Mouse (Mus musculus): ENCODE measurements around the gene Ddx28. TPM values are rescaled to one million over a fixed set of nuclear protein-coding genes. Genes with fewer than 3 reads are reported as not detected.
A peak's percentile ranks its signal among the peaks of the same experiment; 100 is the strongest.

Gene Ddx28
- 12.9 and 13.2 TPM in 2 replicates for polyA plus RNA-seq (2015; fragmentation: Nextera tagmentation; extraction: Ambion mirVana)

GRCm38 (mm10) chr8:106011643-106011986, at the start of gene Ddx28:
Gene Ddx28 (minus strand): TSS chr8:106011882.
- Histone ChIP-seq H3K36me3 (peaks cover 7% of the 10 kb centered on the region; the same call in 1 of the 2 replicates), H3K4me2 (peak within 1 kb of the TSS; percentile 98), H3K4me3 (replicated peaks) (peak within 1 kb of the TSS; percentile 93), H3K9ac (peak within 1 kb of the TSS; percentile 94), H3K9me3 (replicated peaks) (no peaks in the 10 kb centered on the region), H3K27me3 (no peaks in the 10 kb centered on the region), H3K27ac (peak within 1 kb of the TSS; percentile 87), H3K4me1 (replicated peaks) (peaks cover 65% of the 10 kb centered on the region)
- WGBS (ENCODE audit: insufficient replicate concordance) = under 1% methylated on average over 6 of the region's 6 CpGs
- ATAC-seq (ENCODE audit: low read depth) (peak; percentile 30), DNase-seq (no peak)

- peak overlapping the region; percentile 91 for H3K4me3 ChIP-seq (replicated peaks)
- H3K27ac ChIP-seq = peak overlapping the region; percentile 93
- H3K9me3 ChIP-seq (replicated peaks) = no peaks in the 10 kb centered on the region
- peak overlapping the region; percentile 70 for H3K4me2 ChIP-seq
- H3K9ac ChIP-seq = peak overlapping the region; percentile 94
- DNase-seq (no peak), ATAC-seq (ENCODE audit: low read depth) (no peak)
- no peaks in the 10 kb centered on the region for H3K27me3 ChIP-seq
- WGBS (ENCODE audit: insufficient replicate concordance) = 0% methylated on average over 3 of the region's 3 CpGs
- H3K4me1 ChIP-seq (replicated peaks) = peaks cover 60% of the 10 kb centered on the region
- no peaks in the 10 kb centered on the region for H3K36me3 ChIP-seq
These were observed 48.8 kb upstream of the Ddx28 start for GRCm38 (mm10) chr8:106060521-106060920.

- H3K4me2 ChIP-seq = peak overlapping the region; percentile 70
- peak overlapping the region; percentile 91 for H3K4me3 ChIP-seq (replicated peaks)
- ATAC-seq (ENCODE audit: low read depth) (peak; percentile 68), DNase-seq (peak; percentile 65)
- 0 out of 2 replicates have a peak, but pooled peaks cover 3% of the 10 kb centered on the region for H3K36me3 ChIP-seq
- H3K9ac ChIP-seq = peak overlapping the region; percentile 94
- H3K9me3 ChIP-seq (replicated peaks) = no peaks in the 10 kb centered on the region
- peak overlapping the region; percentile 93 for H3K27ac ChIP-seq
- H3K27me3 ChIP-seq = no peaks in the 10 kb centered on the region
- H3K4me1 ChIP-seq (replicated peaks) = peaks cover 59% of the 10 kb centered on the region
- under 1% methylated on average over 81 of the region's 83 CpGs for WGBS (ENCODE audit: insufficient replicate concordance)
These were observed 48.1 kb upstream of the Ddx28 start for GRCm38 (mm10) chr8:106059613-106060371.

GRCm38 (mm10) chr8:106058731-106059612, 47.3 kb upstream of the Ddx28 start, which contains the start of gene Nfatc3:
Gene Nfatc3 (plus strand): TSS chr8:106058840.
- peak within 1 kb of the TSS; percentile 91 for H3K4me3 ChIP-seq (replicated peaks)
- under 1% methylated on average over 50 of the region's 52 CpGs for WGBS (ENCODE audit: insufficient replicate concordance)
- peaks cover 3% of the 10 kb centered on the region for H3K36me3 ChIP-seq
- peak; percentile 97 for DNase-seq
- no peaks in the 10 kb centered on the region for H3K27me3 ChIP-seq
- peaks cover 62% of the 10 kb centered on the region for H3K4me1 ChIP-seq (replicated peaks)
- peak within 1 kb of the TSS; percentile 93 for H3K27ac ChIP-seq
- ATAC-seq (ENCODE audit: low read depth) = peak; percentile 92
- peak within 1 kb of the TSS; percentile 83 for H3K4me2 ChIP-seq
- peak within 1 kb of the TSS; percentile 94 for H3K9ac ChIP-seq
- H3K9me3 ChIP-seq (replicated peaks) = no peaks in the 10 kb centered on the region

- DNase-seq = no peak
- Histone ChIP-seq H3K4me3 (replicated peaks) (no peak overlapping the region), H3K27ac (no peak overlapping the region), H3K36me3 (peaks cover 27% of the 10 kb centered on the region), H3K9me3 (replicated peaks) (no peaks in the 10 kb centered on the region), H3K4me2 (no peak overlapping the region), H3K27me3 (no peaks in the 10 kb centered on the region), H3K4me1 (replicated peaks) (peaks cover 41% of the 10 kb centered on the region), H3K9ac (no peak overlapping the region)
- ATAC-seq (ENCODE audit: low read depth) = no peak
- 71% methylated on average over 4 of the region's 4 CpGs for WGBS (ENCODE audit: insufficient replicate concordance)
These were observed 44.8 kb upstream of the Ddx28 start for GRCm38 (mm10) chr8:106056455-106056982.

GRCm38 (mm10) chr8:106055038-106055437, 43.4 kb upstream of the Ddx28 start:
- no peak for DNase-seq
- Histone ChIP-seq H3K27me3 (no peaks in the 10 kb centered on the region), H3K9ac (no peak overlapping the region), H3K27ac (no peak overlapping the region; the same call in 1 of the 2 replicates), H3K4me1 (replicated peaks) (peaks cover 34% of the 10 kb centered on the region), H3K9me3 (replicated peaks) (no peaks in the 10 kb centered on the region), H3K36me3 (peaks cover 42% of the 10 kb centered on the region), H3K4me2 (no peak overlapping the region), H3K4me3 (replicated peaks) (no peak overlapping the region)
- no peak for ATAC-seq (ENCODE audit: low read depth)
- WGBS (ENCODE audit: insufficient replicate concordance) = 65% methylated on average over 3 of the region's 3 CpGs

GRCm38 (mm10) chr8:106054190-106054811, 42.6 kb upstream of the Ddx28 start:
- 0 out of 2 replicates have a peak overlapping the region, but pooled peaks have one; percentile 14 for H3K9ac ChIP-seq
- no peak for ATAC-seq (ENCODE audit: low read depth)
- H3K27me3 ChIP-seq = no peaks in the 10 kb centered on the region
- H3K36me3 ChIP-seq = peaks cover 49% of the 10 kb centered on the region
- WGBS (ENCODE audit: insufficient replicate concordance) = 29% methylated on average over 6 of the region's 6 CpGs
- H3K27ac ChIP-seq = peak overlapping the region; percentile 35; the same call in 1 of the 2 replicates
- H3K4me1 ChIP-seq (replicated peaks) = peaks cover 34% of the 10 kb centered on the region
- DNase-seq = no peak
- H3K4me3 ChIP-seq (replicated peaks) = no peak overlapping the region
- H3K9me3 ChIP-seq (replicated peaks) = no peaks in the 10 kb centered on the region
- H3K4me2 ChIP-seq = no peak overlapping the region

- 75% methylated on average over 9 of the region's 9 CpGs for WGBS (ENCODE audit: insufficient replicate concordance)
- no peaks in the 10 kb centered on the region for H3K9me3 ChIP-seq (replicated peaks)
- DNase-seq = no peak
- H3K27me3 ChIP-seq = no peaks in the 10 kb centered on the region
- no peak overlapping the region for H3K4me3 ChIP-seq (replicated peaks)
- no peak overlapping the region for H3K27ac ChIP-seq
- peaks cover 37% of the 10 kb centered on the region for H3K4me1 ChIP-seq (replicated peaks)
- H3K9ac ChIP-seq = no peak overlapping the region
- H3K4me2 ChIP-seq = no peak overlapping the region
- peaks cover 52% of the 10 kb centered on the region for H3K36me3 ChIP-seq
- no peak for ATAC-seq (ENCODE audit: low read depth)
These were observed 40.9 kb upstream of the Ddx28 start for GRCm38 (mm10) chr8:106052510-106053089.

GRCm38 (mm10) chr8:106051068-106051467, 39.4 kb upstream of the Ddx28 start:
- Histone ChIP-seq H3K4me1 (replicated peaks) (peaks cover 46% of the 10 kb centered on the region), H3K9ac (no peak overlapping the region), H3K4me2 (no peak overlapping the region), H3K27ac (peak overlapping the region; percentile 29; the same call in 1 of the 2 replicates), H3K4me3 (replicated peaks) (no peak overlapping the region), H3K27me3 (no peaks in the 10 kb centered on the region), H3K9me3 (replicated peaks) (no peaks in the 10 kb centered on the region), H3K36me3 (peaks cover 59% of the 10 kb centered on the region)
- no peak for DNase-seq
- 75% methylated on average over 3 of the region's 3 CpGs for WGBS (ENCODE audit: insufficient replicate concordance)
- no peak for ATAC-seq (ENCODE audit: low read depth)

- H3K4me2 ChIP-seq = no peak overlapping the region
- no peak overlapping the region for H3K9ac ChIP-seq
- H3K9me3 ChIP-seq (replicated peaks) = no peaks in the 10 kb centered on the region
- DNase-seq (no peak), ATAC-seq (ENCODE audit: low read depth) (no peak)
- H3K4me1 ChIP-seq (replicated peaks) = peaks cover 45% of the 10 kb centered on the region
- H3K27me3 ChIP-seq = no peaks in the 10 kb centered on the region
- no peak overlapping the region for H3K4me3 ChIP-seq (replicated peaks)
- 70% methylated on average over 6 of the region's 6 CpGs for WGBS (ENCODE audit: insufficient replicate concordance)
- peaks cover 60% of the 10 kb centered on the region for H3K36me3 ChIP-seq
- peak overlapping the region; percentile 68; the same call in 1 of the 2 replicates for H3K27ac ChIP-seq
These were observed 38.2 kb upstream of the Ddx28 start for GRCm38 (mm10) chr8:106049840-106050239.
